ENCODE assay signal across 20 mouse cellular contexts in the genomic region with DNA sequence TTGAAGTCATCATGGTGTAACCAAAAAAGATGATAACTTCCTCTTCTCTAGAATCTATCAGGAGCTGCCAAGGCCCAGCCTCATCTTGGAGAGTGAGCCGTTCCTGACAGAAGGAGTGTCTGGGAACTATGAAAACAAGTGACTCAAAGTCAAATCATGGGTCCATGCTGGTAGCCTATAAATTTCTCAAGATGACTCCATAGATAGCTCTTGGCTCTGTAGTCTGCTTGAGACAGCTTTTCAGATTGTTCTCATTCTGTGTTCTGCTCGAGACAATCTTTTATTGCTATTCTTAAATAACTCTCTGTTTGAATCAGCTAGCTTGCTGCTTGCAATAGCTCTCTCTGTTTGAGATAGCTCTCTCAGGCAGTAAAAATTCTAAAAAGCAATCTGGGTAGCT.
DNase-seq lines count a peak whose midpoint lies in the region; TF ChIP-seq lines count a peak whose summit lies in the region.
"Had no signal": no experiment of that assay in that cellular context is flagged by ENCODE, and none has a peak within 500 bp of the region (broad histone marks: within the 10 kb centered on the region; RNA-seq: fewer than 3 reads in every experiment).

No protein-coding gene starts in this region.

- no peak for TF ChIP-seq POLR2A in heart, adult 2 months (IDR thresholded peaks at IDR 0.05; ENCODE audit: insufficient read depth, low read depth, low read length)

- TF ChIP-seq EP300 in heart, adult 2 months (IDR thresholded peaks at IDR 0.05; ENCODE audit: insufficient read depth, low read depth, low read length): no peak

- H3K27ac ChIP-seq in heart, adult 2 months: no peak overlapping the region
- H3K27ac ChIP-seq: forebrain, embryonic 13.5 days; heart, embryonic 10.5 days; hindbrain, embryonic 13.5 days; intestine, embryonic 15.5 days; kidney, embryonic 15.5 days; limb, embryonic 13.5 days; liver, embryonic 14.5 days; midbrain, embryonic 15.5 days had no signal

- WGBS in heart, adult 2 months: 27% methylated on average over 2 of the region's 2 CpGs

- no peak for TF ChIP-seq CTCF in heart, adult 2 months (IDR thresholded peaks at IDR 0.05)

- H3K4me3 ChIP-seq in heart, adult 2 months: no peak overlapping the region
- H3K4me3 ChIP-seq: forebrain, embryonic 13.5 days; heart, embryonic 10.5 days; hindbrain, embryonic 13.5 days; intestine, embryonic 15.5 days; kidney, embryonic 15.5 days; limb, embryonic 13.5 days; megakaryocyte, embryonic 14.5 days; midbrain, embryonic 15.5 days had no signal

- no peak overlapping the region for H3K9ac ChIP-seq in heart, adult 2 months (ENCODE audit: low read depth, low read length)
- H3K9ac ChIP-seq: forebrain, embryonic 13.5 days; hindbrain, embryonic 13.5 days; intestine, embryonic 15.5 days; kidney, embryonic 15.5 days; limb, embryonic 13.5 days; liver, embryonic 14.5 days; midbrain, embryonic 15.5 days had no signal

- no peaks in the 10 kb centered on the region for H3K27me3 ChIP-seq in heart, adult 2 months (ENCODE audit: control insufficient read depth, insufficient read depth, low read length)
- H3K27me3 ChIP-seq: forebrain, embryonic 13.5 days; hindbrain, embryonic 13.5 days; intestine, embryonic 15.5 days; kidney, embryonic 15.5 days; limb, embryonic 13.5 days; megakaryocyte, embryonic 14.5 days; midbrain, embryonic 15.5 days had no signal

- intact Hi-C loops in left cerebral cortex, postnatal 14 days (cut with DNase I): no loop called here
- intact Hi-C loops in heart, adult 2 months (cut with DNase I): no loop called here

- no peaks in the 10 kb centered on the region for H3K79me2 ChIP-seq in heart, adult 2 months (replicated peaks; ENCODE audit: control insufficient read depth, insufficient read depth, low read length)

- H3K36me3 ChIP-seq in heart, adult 2 months (ENCODE audit: control insufficient read depth, insufficient read depth, low read length): no peaks in the 10 kb centered on the region
- H3K36me3 ChIP-seq: heart, embryonic 10.5 days; hindbrain, embryonic 13.5 days; intestine, embryonic 15.5 days; kidney, embryonic 15.5 days; limb, embryonic 13.5 days; midbrain, embryonic 15.5 days had no signal

- H3K4me1 ChIP-seq in heart, adult 2 months (ENCODE audit: control insufficient read depth, insufficient read depth, low read length): no peaks in the 10 kb centered on the region
- H3K4me1 ChIP-seq: forebrain, embryonic 13.5 days; heart, embryonic 10.5 days; hindbrain, embryonic 13.5 days; intestine, embryonic 15.5 days; kidney, embryonic 15.5 days; limb, embryonic 13.5 days; megakaryocyte, embryonic 14.5 days; midbrain, embryonic 15.5 days had no signal

- DNase-seq in heart, adult 11 months: peak; percentile 59
- no peak for DNase-seq in heart, adult 8-10 months (ENCODE audit: low spot score)
- peak; percentile 4 for DNase-seq in frontal cortex, postnatal 14 days (ENCODE audit: low spot score in 2 of 2)
- peak; percentile 23 to 34 for DNase-seq in left cerebral cortex, postnatal 14 days (ENCODE audit: low spot score in 2 of 2)
- peak; percentile 3 to 46 for DNase-seq in right cerebral cortex, postnatal 36 days (ENCODE audit: low spot score in 2 of 2)
- no peak for DNase-seq in adipocyte (ENCODE audit: low spot score)
- DNase-seq in heart, adult 2 months: no peak
- DNase-seq: adrenal gland, postnatal 36 days; B cell, adult 2 months; cerebellum, adult 9-11 months; heart, postnatal 10 days had no signal

Comparison
In these comparisons a context has a peak if more than half of its experiments do, and no peak if none do; other contexts are left out.
1. DNase-seq: peak in heart, adult 11 months (single experiment), frontal cortex, postnatal 14 days (2 of 2), left cerebral cortex, postnatal 14 days (2 of 2) and right cerebral cortex, postnatal 36 days (2 of 2); none in heart, adult 8-10 months (single experiment), adipocyte (single experiment) and heart, adult 2 months (0 of 2).